Mouse (Mus musculus) kidney, embryonic 16.5 days (tissue): ENCODE measurements around the gene Prss45. TPM values are rescaled to one million over a fixed set of nuclear protein-coding genes. Genes with fewer than 3 reads are reported as not detected.
A peak's percentile ranks its signal among the peaks of the same experiment; 100 is the strongest.

ENCODE experiments used
- ATAC-seq: fragments of 200-750 bp; cut with Nextera tagmentation; 2 replicates; pipeline ENCODE4 v1.8.0; 2017; ENCODE audit warnings: moderate TSS enrichment; ENCODE audit not compliant: low FRiP score, low TSS enrichment
- H3K27ac ChIP-seq: fragments of 300-500 bp; sonication (generic); 2 replicates; pipeline ENCODE4 v1.5.1; 2014; ENCODE audit warnings: low read length
- H3K27me3 ChIP-seq: fragments of 300-500 bp; sonication (generic); 2 replicates; pipeline ENCODE4 v1.6.1; 2014; ENCODE audit warnings: low read length, control low read depth, mixed read lengths; ENCODE audit not compliant: insufficient read depth
- H3K36me3 ChIP-seq: fragments of 300-500 bp; sonication (generic); 2 replicates; pipeline ENCODE4 v1.6.1; 2014; ENCODE audit warnings: low read length, control low read depth, mixed read lengths; ENCODE audit not compliant: insufficient read depth
- H3K4me1 ChIP-seq: fragments of 300-500 bp; sonication (generic); 2 replicates; pipeline ENCODE4 v1.6.1; 2014; ENCODE audit warnings: low read length, control low read depth, mixed read lengths; ENCODE audit not compliant: insufficient read depth
- H3K4me2 ChIP-seq: fragments of 300-500 bp; sonication (generic); replicated peaks from 2 replicates; pipeline ENCODE4 v1.6.1; 2014; ENCODE audit warnings: low read depth, low read length
- H3K4me3 ChIP-seq: fragments of 300-500 bp; sonication (generic); 2 replicates; pipeline ENCODE4 v1.5.1; 2014; ENCODE audit warnings: mild to moderate bottlenecking, low read length
- H3K9ac ChIP-seq: fragments of 300-500 bp; sonication (generic); replicated peaks from 2 replicates; pipeline ENCODE4 v1.6.1; 2014; ENCODE audit warnings: low read length
- H3K9me3 ChIP-seq: fragments of 300-500 bp; sonication (generic); 2 replicates; pipeline ENCODE4 v1.6.1; 2016; ENCODE audit warnings: low read length, control low read depth
- WGBS: fragments of 180-500 bp; shearing (Covaris S2); extraction: QIAGEN DNeasy Blood & Tissue Kit; methylation state at CpG from one replicate; pipeline ENCODE4 v1.1.7; 2014; 5-methylcytosine and 5-hydroxymethylcytosine counted together
- polyA plus RNA-seq: library from polyadenylated mRNA; unstranded; fragments of >200 nt; fragmentation: Nextera tagmentation; extraction: Ambion mirVana; gene quantifications from 2 replicates; pipeline ENCODE4 v1.2.1, GENCODE M21; 2015

The Prss45 gene
- polyA plus RNA-seq, 1 experiment from 2014 or later: not detected

DNA sequence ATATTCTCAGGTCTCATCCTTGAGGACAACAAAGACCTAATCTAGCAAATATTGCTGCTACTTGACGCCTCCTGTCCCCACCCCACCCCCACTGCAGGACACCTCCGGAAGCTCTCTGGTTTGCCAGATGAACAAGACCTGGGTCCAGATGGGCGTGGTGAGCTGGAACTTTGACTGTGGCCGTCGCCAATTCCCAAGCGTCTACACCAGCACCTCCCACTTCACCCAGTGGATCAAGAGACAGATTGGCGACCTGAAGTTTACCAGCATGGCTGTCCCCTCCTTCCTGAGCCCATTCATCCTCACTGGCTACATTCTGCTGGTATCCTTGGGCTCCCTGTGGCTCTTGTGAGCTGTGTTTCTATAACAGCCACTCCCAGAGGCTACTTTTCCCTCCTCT, 21.5 kb downstream of the Prss45 start:
- H3K27me3 ChIP-seq: peaks cover 12% of the 10 kb centered on the region
- H3K9me3 ChIP-seq: no peaks in the 10 kb centered on the region
- H3K36me3 ChIP-seq: no peaks in the 10 kb centered on the region
- ATAC-seq: no peak
- no peak overlapping the region for H3K4me3 ChIP-seq
- H3K4me1 ChIP-seq: peaks cover 12% of the 10 kb centered on the region
- no peak overlapping the region for H3K4me2 ChIP-seq
- H3K27ac ChIP-seq: no peak overlapping the region
- 64% methylated on average over 7 of the region's 7 CpGs for WGBS
- H3K9ac ChIP-seq: no peak overlapping the region

GRCm38 (mm10) chr9:110856920-110857319, 22.5 kb downstream of the Prss45 start:
- H3K36me3 ChIP-seq: no peaks in the 10 kb centered on the region
- no peak for ATAC-seq
- H3K27me3 ChIP-seq: peaks cover 12% of the 10 kb centered on the region
- no peaks in the 10 kb centered on the region for H3K9me3 ChIP-seq
- WGBS: 45% methylated on average over 4 of the region's 4 CpGs
- no peak overlapping the region for H3K4me2 ChIP-seq
- H3K27ac ChIP-seq: no peak overlapping the region
- no peak overlapping the region for H3K4me3 ChIP-seq
- H3K4me1 ChIP-seq: peaks cover 12% of the 10 kb centered on the region
- no peak overlapping the region for H3K9ac ChIP-seq

GRCm38 (mm10) chr9:110857781-110858472, 23.5 kb downstream of the Prss45 start, which contains the start of gene Prss50:
Prss50 (plus strand) TSS chr9:110857967.
- peak within 1 kb of the TSS; percentile 34 for H3K4me3 ChIP-seq
- 11% methylated on average over 45 of the region's 50 CpGs for WGBS
- H3K9ac ChIP-seq: peak within 1 kb of the TSS; percentile 44
- H3K27ac ChIP-seq: no peak within 1 kb of the TSS
- 0 out of 2 replicates have a peak, but pooled peaks have one; percentile 39 for ATAC-seq
- H3K4me2 ChIP-seq: peak within 1 kb of the TSS; percentile 55
- H3K36me3 ChIP-seq: no peaks in the 10 kb centered on the region
- peaks cover 12% of the 10 kb centered on the region for H3K4me1 ChIP-seq
- H3K9me3 ChIP-seq: no peaks in the 10 kb centered on the region
- H3K27me3 ChIP-seq: peaks cover 12% of the 10 kb centered on the region

DNA sequence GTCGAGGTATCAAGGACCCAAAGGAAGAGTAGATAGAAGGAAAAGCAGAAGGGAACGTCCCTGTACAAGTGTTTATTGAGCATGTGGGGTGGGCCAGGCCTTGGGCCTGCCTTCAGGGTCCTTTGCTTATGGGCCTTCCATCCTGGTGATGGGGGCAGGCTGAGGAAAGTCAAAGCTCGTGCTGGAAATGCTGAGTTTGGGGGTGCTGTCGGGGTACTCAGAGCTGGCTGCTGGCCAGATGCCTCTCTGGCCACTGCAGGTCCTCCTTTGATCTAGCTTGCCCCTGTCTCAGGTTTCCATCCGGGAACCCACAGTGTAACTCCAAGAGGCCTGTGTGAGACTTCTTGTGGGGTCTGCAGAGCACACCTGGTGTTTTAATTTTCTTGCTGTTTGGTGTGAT, 24.1 kb downstream of the Prss45 start:
- Histone ChIP-seq H3K36me3 (no peaks in the 10 kb centered on the region), H3K9me3 (no peaks in the 10 kb centered on the region), H3K27ac (no peak overlapping the region), H3K4me2 (no peak overlapping the region), H3K9ac (no peak overlapping the region), H3K27me3 (peaks cover 12% of the 10 kb centered on the region), H3K4me1 (peaks cover 12% of the 10 kb centered on the region), H3K4me3 (no peak overlapping the region)
- no peak for ATAC-seq
- WGBS: 36% methylated on average over 5 of the region's 5 CpGs

- ATAC-seq: no peak
Measured at GRCm38 (mm10) chr9:110858967-110859596, 24.7 kb downstream of the Prss45 start.

DNA sequence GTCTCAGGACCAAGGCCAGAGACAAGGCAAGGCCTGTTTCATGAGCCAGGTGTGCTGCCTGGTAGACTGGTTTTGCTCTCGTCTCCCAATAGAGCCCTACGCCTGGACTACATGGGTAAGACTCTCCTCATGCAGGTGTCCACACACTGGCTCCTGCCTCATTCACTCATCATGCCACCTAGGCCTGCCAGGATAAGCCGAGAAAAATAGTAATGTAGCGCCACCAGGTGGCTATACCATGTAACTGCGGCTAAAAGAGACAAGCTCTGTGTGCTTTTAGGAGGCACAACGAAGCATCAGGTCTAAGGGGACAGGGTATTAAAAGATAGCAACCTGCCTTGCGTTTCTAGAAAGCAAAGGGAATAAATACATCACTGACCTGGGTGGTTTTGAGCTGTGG, 36.6 kb downstream of the Prss45 start:
- WGBS: 19% methylated on average over 7 of the region's 7 CpGs
- Histone ChIP-seq H3K27me3 (no peaks in the 10 kb centered on the region; the same call in 1 of the 2 replicates), H3K4me2 (no peak overlapping the region), H3K9me3 (no peaks in the 10 kb centered on the region), H3K4me1 (peaks cover 22% of the 10 kb centered on the region; the same call in 1 of the 2 replicates), H3K27ac (no peak overlapping the region), H3K4me3 (no peak overlapping the region), H3K36me3 (no peaks in the 10 kb centered on the region), H3K9ac (no peak overlapping the region)
- ATAC-seq: no peak

More at GRCm38 (mm10) chr9:110858967-110859596, 24.7 kb downstream of the Prss45 start:
- Histone ChIP-seq H3K4me1 (peaks cover 12% of the 10 kb centered on the region), H3K27me3 (peaks cover 12% of the 10 kb centered on the region), H3K9ac (no peak overlapping the region), H3K4me3 (no peak overlapping the region), H3K9me3 (no peaks in the 10 kb centered on the region), H3K27ac (no peak overlapping the region), H3K4me2 (no peak overlapping the region), H3K36me3 (no peaks in the 10 kb centered on the region)
- WGBS: 78% methylated on average over 5 of the region's 5 CpGs

DNA sequence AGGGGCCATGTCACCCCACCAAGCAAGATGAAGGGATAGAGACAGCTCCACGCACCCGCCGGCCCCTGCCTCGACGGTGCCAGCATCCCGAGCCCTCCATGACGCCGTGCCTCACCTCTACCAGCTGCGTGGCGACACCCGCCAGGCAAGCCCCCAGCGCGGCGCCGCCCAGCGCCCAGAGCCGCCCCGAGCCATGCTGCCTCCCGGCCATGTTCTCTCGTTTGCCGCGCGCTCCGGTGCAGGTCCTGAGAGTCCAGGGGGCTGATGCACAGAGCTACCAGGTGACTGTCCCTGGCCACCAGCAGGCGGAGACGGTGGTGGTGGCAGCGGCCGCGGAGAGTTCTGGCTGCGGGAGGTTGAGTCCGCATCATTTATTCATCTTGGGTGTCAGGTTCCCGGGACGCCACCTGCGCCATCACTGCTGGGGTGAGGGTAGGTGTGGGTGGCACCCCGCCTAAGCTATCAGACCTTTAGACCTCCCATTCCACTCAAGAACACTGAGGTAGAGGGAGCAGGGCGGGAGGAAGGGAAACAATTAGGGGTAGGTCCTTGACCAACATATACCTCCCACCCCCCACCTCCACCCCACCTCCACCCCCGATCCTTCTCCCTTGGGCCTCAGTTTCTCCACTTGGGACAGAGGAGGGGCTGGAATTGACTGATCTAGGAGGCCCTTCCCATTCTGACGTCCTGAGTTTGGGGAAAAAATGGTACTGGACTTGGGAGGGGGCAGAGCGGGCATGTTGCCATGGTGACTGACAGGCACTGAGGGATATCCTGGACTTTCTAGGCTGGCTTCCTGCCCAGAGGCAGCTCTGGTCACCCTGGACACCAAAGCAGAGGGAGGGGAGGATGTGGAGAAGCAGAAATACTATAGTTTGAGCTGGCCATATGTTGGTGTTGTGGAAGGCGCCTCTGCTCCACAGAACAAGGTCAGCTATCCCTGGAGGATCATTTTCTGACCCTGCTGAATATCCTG, 39.6 kb downstream of the Prss45 start:
- ATAC-seq: peak; percentile 42; the same call in 1 of the 2 replicates
- Histone ChIP-seq H3K27me3 (no peaks in the 10 kb centered on the region; the same call in 1 of the 2 replicates), H3K9ac (peak overlapping the region; percentile 39; the same call in 1 of the 2 replicates), H3K36me3 (no peaks in the 10 kb centered on the region), H3K27ac (no peak overlapping the region), H3K9me3 (no peaks in the 10 kb centered on the region), H3K4me3 (peak overlapping the region; percentile 38), H3K4me1 (peaks cover 22% of the 10 kb centered on the region; the same call in 1 of the 2 replicates), H3K4me2 (peak overlapping the region; percentile 63)
- 9% methylated on average over 40 of the region's 40 CpGs for WGBS

- 25% methylated on average over 3 of the region's 3 CpGs for WGBS
- H3K4me2 ChIP-seq: no peak overlapping the region
- H3K9ac ChIP-seq: no peak overlapping the region
- no peaks in the 10 kb centered on the region for H3K9me3 ChIP-seq
- no peak for ATAC-seq
- no peak overlapping the region for H3K4me3 ChIP-seq
- peaks cover 27% of the 10 kb centered on the region for H3K4me1 ChIP-seq
- H3K36me3 ChIP-seq: no peaks in the 10 kb centered on the region
- H3K27ac ChIP-seq: no peak overlapping the region
- no peaks in the 10 kb centered on the region; the same call in 1 of the 2 replicates for H3K27me3 ChIP-seq
Measured at GRCm38 (mm10) chr9:110874660-110875191, 40.3 kb downstream of the Prss45 start.

GRCm38 (mm10) chr9:110875288-110875695, 40.9 kb downstream of the Prss45 start:
- H3K27ac ChIP-seq: no peak overlapping the region
- no peak for ATAC-seq
- no peak overlapping the region for H3K4me3 ChIP-seq
- H3K9me3 ChIP-seq: no peaks in the 10 kb centered on the region
- H3K36me3 ChIP-seq: no peaks in the 10 kb centered on the region
- no peak overlapping the region for H3K4me2 ChIP-seq
- H3K4me1 ChIP-seq: peaks cover 28% of the 10 kb centered on the region
- 36% methylated on average over 4 of the region's 6 CpGs for WGBS
- no peaks in the 10 kb centered on the region; the same call in 1 of the 2 replicates for H3K27me3 ChIP-seq
- H3K9ac ChIP-seq: no peak overlapping the region
